Mouse (Mus musculus): ENCODE data around the gene Ccdc110. TPM values are rescaled to one million over a fixed set of nuclear protein-coding genes. Genes with fewer than 3 reads are reported as not detected.

Gene Ccdc110
- total RNA-seq, 2 experiments from 2014 or later: not detected

DNA sequence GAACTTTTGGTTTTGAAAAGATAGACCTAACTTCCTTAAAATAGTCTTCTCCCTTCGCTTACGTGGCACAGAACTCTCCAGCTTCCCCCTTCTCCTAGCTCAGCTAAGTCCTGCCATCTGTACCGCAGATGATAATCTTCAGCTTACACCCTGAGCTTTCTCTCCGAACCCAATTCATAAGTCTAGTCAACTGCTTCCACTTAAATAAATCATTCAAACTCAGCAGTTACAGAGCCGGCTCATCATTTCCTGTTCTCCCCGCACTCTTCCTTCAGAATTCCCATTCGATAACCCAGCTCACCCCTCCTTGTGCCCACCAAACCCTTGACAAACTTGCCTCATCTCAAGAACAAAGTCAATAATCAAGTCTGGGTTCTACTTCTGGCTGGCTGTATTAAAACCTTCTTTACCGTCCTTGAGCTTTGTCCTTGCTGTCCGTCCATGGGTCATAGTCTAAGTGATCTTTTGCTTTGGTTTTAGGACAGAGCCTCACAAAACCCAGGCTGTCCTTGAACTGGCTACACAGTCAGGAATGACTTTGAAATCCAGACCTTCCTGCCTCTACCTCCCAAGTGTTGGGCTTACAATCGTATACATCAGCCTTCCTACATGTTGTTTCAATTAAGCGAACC is 41.5 kb downstream of the Ccdc110 start:
- no peak for DNase-seq (ENCODE audit: low spot score in 2 of 2)

DNA sequence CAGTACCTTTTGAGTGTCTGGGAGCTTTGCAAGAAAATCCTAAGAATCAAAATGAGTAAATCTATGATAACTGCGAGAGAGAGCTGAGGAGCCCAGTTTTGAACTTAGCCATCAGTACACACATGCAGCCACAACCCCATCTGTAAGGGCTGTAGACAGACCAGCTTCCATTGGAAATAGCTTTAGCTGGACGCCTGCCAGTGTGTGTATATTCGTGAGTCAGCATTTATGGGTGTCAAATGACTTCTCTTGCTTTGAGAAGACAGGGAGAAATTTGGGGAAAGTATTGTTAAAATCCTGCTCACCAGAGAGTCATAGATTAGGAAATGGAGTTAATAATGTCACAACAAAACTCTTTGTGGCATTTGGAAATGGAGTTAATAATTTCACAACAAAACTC is 52.2 kb downstream of the Ccdc110 start:
- no peak for DNase-seq (ENCODE audit: low spot score in 2 of 2)

DNA sequence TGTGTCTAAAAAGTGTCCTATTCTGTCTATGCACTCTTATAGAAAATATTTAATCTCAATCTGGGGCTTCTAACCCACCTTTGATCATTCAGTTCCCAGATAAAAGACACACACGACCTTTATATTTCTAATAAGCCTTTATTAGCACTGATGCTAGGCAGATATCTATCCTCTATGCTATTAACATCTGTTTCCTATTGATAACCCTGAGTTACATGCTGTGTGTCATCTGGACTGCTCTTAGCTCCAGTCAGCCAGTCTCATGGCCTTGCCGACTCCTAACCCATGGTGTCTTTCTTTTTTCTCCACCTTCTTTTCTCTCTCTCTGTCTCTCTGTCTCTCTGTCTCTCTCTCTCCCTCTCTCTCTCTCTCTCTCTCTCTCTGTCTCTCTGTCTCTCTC is 53.8 kb downstream of the Ccdc110 start:
- no peak for DNase-seq (ENCODE audit: low spot score in 2 of 2)

DNA sequence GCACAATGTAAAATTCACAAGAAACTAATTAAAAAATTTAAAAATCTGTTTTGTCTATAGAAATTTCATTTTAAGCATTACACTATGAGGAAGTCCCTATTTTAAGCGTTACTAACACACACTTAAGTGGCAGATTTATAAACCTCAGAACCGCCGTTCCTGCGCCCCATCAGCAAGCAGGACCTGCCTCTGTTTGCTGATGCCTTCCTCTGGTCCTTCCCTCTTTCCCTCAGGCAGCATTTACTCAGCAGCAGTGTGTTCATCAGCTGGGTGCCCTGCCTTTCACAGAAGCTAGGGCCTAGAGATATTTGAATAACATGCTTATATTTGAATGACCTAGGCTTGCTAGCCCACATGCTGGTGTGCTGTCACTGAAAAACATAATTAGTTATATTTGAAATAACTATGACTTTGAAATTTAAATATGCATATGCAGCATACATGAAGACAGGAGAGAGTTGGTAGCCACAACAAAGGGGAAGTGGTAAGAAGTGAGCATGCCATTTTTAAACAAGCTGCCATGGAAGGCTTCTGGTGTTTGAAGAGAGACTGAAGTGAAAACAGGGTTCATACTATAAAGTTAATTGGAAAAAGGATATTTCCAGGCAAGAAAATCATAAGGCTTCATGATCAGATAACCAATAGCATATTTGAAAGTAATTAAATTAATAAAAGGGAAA is 56.4 kb downstream of the Ccdc110 start:
- DNase-seq (ENCODE audit: low spot score in 2 of 2): no peak

Other genes starting within 250 kb of the Ccdc110 start
- 10 to 100 TPM; 11.0 to 23.2 TPM for gene Pdlim3, start 49.2 kb upstream of the Ccdc110 start, total RNA-seq (2021)
- gene 1700029J07Rik, start 40.6 kb downstream of the Ccdc110 start, total RNA-seq (2021): 1 to 10 TPM; 3.6 to 3.9 TPM
- 10 to 100 TPM; 54.4 to 55.5 TPM for gene Ufsp2, start 40.9 kb downstream of the Ccdc110 start, total RNA-seq (2021)
- under 1 TPM; 0.28 to 0.51 TPM for gene Lrp2bp, start 64.7 kb downstream of the Ccdc110 start, total RNA-seq (2021)
- gene Ankrd37, start 71.1 kb downstream of the Ccdc110 start, total RNA-seq (2021): 1 to 10 TPM; 2.3 TPM
- gene Cfap97, start 217.2 kb downstream of the Ccdc110 start, total RNA-seq (2021): 10 to 100 TPM; 24.4 to 26.8 TPM
- gene Snx25, start 217.5 kb downstream of the Ccdc110 start, total RNA-seq (2021): 10 to 100 TPM; 19.2 to 20.6 TPM

Measured in adrenal gland, postnatal 4 days (tissue).